Mouse (Mus musculus) heart, adult 9 months (tissue): Measurements from ENCODE around the gene Ttc23.

Experiments used
- DNase-seq, 2 experiments: peaks; one replicate each; pipeline ENCODE4 v3.0.0; 2022; ENCODE audit warnings: low spot score in 2 of 2

Gene Ttc23

GRCm38 (mm10) chr7:67741706-67742105 is 94.5 kb downstream of the Ttc23 start:
- DNase-seq: peak; percentile 39 to 51

DNA sequence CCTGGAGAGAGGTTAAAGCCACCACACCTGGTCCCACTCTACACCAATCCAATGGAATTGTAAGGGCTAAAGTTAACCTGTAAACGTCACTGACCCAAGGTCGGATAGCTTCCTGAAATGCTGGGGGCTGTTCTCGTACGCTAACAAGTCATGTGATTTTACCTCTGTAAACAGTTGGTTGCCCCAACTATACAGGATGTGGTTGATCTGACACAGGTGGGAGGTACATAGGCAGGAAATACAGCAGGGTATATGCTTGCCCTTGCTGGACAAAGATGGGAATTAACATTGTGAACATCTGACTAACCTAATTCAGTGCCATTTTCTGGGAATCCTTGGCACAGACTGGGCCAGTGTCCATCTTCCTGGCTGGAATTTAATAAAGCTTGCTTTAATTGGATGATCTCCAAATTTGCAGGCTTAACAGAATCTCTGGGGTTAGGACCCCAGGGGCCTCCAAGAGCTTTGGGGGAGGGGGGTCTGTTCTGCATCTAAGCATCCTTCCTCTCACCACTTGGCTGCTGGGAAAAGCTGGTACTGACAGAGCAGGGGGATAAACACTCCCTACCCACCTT is 100.6 kb downstream of the Ttc23 start:
- DNase-seq: no peak

DNA sequence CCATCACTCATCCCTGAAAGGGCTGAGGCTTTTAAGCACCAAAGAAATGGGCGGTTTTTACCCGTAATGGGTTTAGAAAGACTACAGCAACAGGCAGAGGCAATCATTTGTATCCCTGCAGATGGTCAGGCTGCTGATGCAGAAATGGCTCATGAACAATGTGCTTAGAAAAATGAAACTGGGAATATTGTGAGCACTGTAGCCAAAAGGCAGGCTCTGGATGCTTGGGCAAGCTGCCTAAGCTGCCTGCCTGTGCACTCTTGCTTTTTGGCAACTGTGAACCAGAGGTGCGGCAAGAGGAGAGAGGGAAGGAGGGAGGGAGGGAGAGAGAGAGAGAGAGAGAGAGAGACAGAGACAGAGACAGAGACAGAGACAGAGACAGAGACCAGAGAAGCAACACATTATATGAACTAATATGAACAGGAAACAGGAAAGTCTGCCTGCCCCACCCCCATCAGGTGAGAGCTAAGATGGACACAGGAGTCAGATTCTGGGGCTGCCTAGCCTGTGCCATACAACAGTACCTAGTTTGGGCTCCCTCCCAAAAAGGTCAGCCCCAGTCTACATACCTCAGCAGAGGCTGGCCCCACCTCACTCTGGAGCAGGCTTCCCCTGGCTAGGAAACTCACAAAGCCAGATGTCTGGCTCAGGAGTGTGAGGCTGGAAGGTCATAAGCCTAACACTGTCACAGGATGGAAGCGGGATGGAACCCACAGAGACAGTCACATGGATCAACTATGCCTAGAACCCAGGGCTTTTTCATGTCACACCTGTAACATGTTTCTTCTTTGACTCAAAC is 102.4 kb downstream of the Ttc23 start:
- DNase-seq: no peak

DNA sequence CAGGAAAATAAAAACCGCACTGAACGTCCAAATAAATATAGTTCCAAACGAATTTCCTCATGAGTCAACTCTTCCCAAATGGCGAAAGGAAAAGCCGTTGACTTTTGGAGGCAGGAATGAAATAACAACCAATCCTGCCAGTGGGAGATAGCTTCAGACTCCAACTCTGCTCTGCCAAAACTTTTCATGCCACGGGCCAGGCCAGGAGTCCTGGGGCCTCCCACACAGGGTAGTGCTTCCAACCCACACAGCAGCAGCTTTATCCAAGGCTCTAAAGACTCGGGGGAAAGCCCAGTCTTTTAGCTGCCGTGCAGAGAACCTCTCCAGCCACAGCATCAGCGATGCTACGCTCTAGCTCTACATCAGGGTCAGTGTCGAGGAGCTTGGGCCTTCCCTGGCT is 107.4 kb downstream of the Ttc23 start:
- peak; percentile 64 to 76 for DNase-seq

- DNase-seq: no peak
These were observed 108.2 kb downstream of the Ttc23 start for GRCm38 (mm10) chr7:67755366-67755765.

GRCm38 (mm10) chr7:67756636-67757035 is 109.4 kb downstream of the Ttc23 start:
- no peak for DNase-seq

GRCm38 (mm10) chr7:67758506-67758857 is 111.3 kb downstream of the Ttc23 start:
- peak in 1 of 2 experiments; percentile 25 for DNase-seq

- peak in 1 of 2 experiments; percentile 38 for DNase-seq
These were observed 111.8 kb downstream of the Ttc23 start for GRCm38 (mm10) chr7:67758858-67759628.

- peak; percentile 92 to 93 for DNase-seq
These were observed 112.4 kb downstream of the Ttc23 start, which contains the start of gene Synm for GRCm38 (mm10) chr7:67759629-67759995. Synm (minus strand) TSS chr7:67759742.

GRCm38 (mm10) chr7:67763625-67764024 is 116.4 kb downstream of the Ttc23 start:
- DNase-seq: no peak

DNA sequence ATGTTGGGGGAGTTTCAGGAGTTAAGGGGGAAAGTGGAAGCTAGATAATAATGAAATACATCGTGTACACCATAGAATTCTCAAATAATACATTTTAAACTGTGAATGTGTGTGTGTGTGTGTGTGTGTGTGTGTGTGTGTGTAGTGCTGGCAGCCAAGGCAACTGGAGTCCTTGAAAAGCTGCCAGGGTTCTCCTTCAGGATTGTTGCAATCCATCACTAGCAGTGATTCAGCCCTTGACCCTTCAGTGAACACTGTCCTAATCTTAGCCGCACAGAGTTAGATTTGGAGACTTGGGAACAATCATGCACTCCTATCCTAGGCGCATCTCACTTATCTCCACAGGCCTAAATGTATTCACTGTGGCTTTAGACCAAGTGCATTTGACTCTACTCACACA is 120.9 kb downstream of the Ttc23 start:
- no peak for DNase-seq

GRCm38 (mm10) chr7:67769487-67769886 is 122.3 kb downstream of the Ttc23 start:
- no peak for DNase-seq

DNA sequence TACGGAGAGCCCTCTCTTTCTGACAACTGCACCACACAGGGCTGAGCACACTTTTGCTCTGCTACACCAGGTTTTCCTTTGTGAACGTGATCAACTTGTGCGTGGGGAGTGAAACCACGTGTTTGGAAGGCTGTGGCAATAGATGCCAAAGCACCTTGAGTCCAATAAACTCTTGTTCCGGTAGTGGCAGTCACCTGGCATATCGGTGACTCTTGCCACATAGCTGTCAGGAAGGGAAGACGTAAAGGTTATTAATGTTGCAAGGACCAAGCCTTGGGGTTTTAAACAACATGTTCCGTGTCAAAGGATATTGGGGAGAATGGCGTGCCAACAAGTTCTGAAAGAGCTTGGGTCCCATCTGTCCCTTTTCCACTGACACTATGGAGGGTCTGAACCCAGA is 125.0 kb downstream of the Ttc23 start:
- no peak for DNase-seq

- no peak for DNase-seq
These were observed 128.4 kb downstream of the Ttc23 start for GRCm38 (mm10) chr7:67775623-67776022.

DNA sequence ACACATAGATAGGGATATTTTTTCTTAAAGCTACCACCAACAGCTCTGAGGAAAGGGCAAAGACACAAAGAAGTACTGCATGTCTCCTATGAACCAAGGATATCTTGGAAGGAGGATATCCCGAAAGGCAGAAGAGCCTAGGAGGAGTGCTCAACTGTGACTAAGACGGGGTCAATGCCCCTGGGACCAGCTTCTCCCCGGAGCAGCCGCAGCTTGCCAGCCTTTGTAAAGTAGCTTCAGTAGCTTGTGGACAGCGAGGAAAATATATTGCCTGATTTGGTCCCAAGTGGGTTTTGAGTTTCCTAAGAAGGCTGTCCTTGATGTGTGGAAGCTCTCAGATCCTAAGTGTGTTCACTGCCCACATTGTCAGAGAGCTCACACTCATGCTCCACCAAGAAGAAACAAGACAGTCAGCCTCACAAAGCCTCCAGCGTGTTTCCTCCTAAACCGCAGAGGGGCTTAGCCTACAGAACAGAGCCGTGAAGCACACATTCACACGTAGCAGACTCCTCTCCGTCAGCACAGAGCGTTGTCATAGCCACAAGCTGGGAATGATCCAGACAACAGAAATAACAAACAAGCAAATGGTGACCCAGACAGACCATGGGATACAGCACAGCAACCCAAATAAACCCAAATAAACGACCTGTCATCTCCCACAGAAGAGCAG is 129.6 kb downstream of the Ttc23 start:
- no peak for DNase-seq

- DNase-seq: no peak
These were observed 140.7 kb downstream of the Ttc23 start for GRCm38 (mm10) chr7:67787861-67788260.

GRCm38 (mm10) chr7:67788713-67789112 is 141.5 kb downstream of the Ttc23 start:
- peak; percentile 52 to 61 for DNase-seq

DNA sequence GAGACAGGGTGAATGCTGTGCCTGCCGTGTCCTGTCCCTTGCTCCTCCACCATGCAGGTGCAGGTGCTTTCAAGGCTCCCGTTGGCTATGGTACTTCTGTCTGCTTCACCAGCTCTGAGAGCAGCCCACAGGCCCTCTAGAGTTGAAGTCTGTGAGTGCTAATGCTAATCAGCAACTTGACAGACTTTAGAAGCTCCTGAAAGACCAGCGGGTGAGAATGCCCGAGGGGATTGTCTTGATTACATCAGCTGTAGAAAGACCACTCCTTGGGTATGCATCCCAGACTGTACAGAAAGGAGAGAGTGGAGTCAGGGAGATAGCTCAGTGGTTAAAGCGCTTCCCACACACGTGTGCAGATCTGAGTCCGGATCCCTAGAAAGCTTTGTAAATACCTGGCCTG is 144.0 kb downstream of the Ttc23 start:
- no peak for DNase-seq

DNA sequence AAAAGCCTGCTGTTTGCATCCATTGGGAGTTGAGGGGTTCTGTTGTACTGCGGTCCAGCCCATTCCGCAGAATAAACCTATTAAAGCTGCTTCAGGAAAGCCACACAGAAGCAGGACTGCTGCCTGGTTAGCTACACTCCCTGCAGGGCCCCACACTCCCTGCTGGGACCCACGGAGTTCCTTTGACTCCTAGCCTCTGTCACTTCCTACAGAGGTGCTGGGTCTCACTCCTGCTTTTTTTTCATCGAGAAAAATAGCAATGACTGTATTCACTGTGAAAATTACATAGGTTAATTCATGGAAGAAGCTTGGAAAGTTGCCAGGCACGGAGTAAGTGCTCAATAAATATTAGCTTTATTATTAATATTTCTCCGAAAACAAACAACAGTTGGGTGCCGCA is 146.2 kb downstream of the Ttc23 start:
- DNase-seq: no peak

- DNase-seq: no peak
These were observed 149.9 kb downstream of the Ttc23 start for GRCm38 (mm10) chr7:67797065-67797464.

- DNase-seq: no peak
These were observed 151.3 kb downstream of the Ttc23 start for GRCm38 (mm10) chr7:67798476-67798875.

GRCm38 (mm10) chr7:67800547-67800946 is 153.3 kb downstream of the Ttc23 start:
- no peak for DNase-seq
